Mouse (Mus musculus) neural tube, embryonic 11.5 days (tissue): ENCODE data around the gene Bcl11b. TPM values are rescaled to one million over a fixed set of nuclear protein-coding genes. Genes with fewer than 3 reads are reported as not detected.

Experiments used
- ATAC-seq: fragments of 200-750 bp; cut with Nextera tagmentation; 2 replicates; pipeline ENCODE4 v1.8.0; 2017; ENCODE audit warnings: moderate number of reproducible peaks, mild to moderate bottlenecking, moderate TSS enrichment, moderate library complexity; ENCODE audit not compliant: insufficient read depth, low FRiP score, low TSS enrichment
- DNase-seq: peaks from one replicate; pipeline ENCODE4 v3.0.0-alpha.2; 2015; ENCODE audit warnings: low spot score
- H3K27ac ChIP-seq: fragments of 300-500 bp; sonication (generic); 2 replicates; pipeline ENCODE4 v1.5.1; 2014; ENCODE audit warnings: low read depth, mild to moderate bottlenecking, low read length
- H3K27me3 ChIP-seq: fragments of 300-500 bp; sonication (generic); 2 replicates; pipeline ENCODE4 v1.6.1; 2014; ENCODE audit warnings: mild to moderate bottlenecking, low read length, mixed read lengths; ENCODE audit not compliant: control insufficient read depth, insufficient read depth
- H3K36me3 ChIP-seq: fragments of 300-500 bp; sonication (generic); 2 replicates; pipeline ENCODE4 v1.6.1; 2014; ENCODE audit warnings: mild to moderate bottlenecking, low read length, moderate library complexity, mixed read lengths; ENCODE audit not compliant: control insufficient read depth, insufficient read depth
- H3K4me1 ChIP-seq: fragments of 300-500 bp; sonication (generic); 2 replicates; pipeline ENCODE4 v1.6.1; 2014; ENCODE audit warnings: low read length, mixed read lengths; ENCODE audit not compliant: control insufficient read depth, insufficient read depth
- H3K4me2 ChIP-seq: fragments of 300-500 bp; sonication (generic); 2 replicates; pipeline ENCODE4 v1.6.1; 2014; ENCODE audit warnings: low read depth, mild to moderate bottlenecking, moderate library complexity
- H3K4me3 ChIP-seq: fragments of 300-500 bp; sonication (generic); 2 replicates; pipeline ENCODE4 v1.5.1; 2014; ENCODE audit warnings: low read depth, low read length
- H3K9ac ChIP-seq: fragments of 300-500 bp; sonication (generic); 2 replicates; pipeline ENCODE4 v1.6.1; 2014; ENCODE audit warnings: mild to moderate bottlenecking, low read length
- H3K9me3 ChIP-seq: fragments of 300-500 bp; sonication (generic); 2 replicates; pipeline ENCODE4 v1.6.1; 2016; ENCODE audit warnings: low read length; ENCODE audit not compliant: control insufficient read depth
- WGBS: fragments of 180-500 bp; shearing (Covaris S2); extraction: QIAGEN DNeasy Blood & Tissue Kit; methylation state at CpG from one replicate; pipeline ENCODE4 v1.1.7; 2014; 5-methylcytosine and 5-hydroxymethylcytosine counted together
- polyA plus RNA-seq: library from polyadenylated mRNA; unstranded; fragments of >200 nt; fragmentation: Nextera tagmentation; extraction: Ambion mirVana; gene quantifications from 2 replicates; pipeline ENCODE4 v1.2.1, GENCODE M21; 2014

Gene Bcl11b
- polyA plus RNA-seq, 1 experiment from 2014 or later: 9.4 TPM

DNA sequence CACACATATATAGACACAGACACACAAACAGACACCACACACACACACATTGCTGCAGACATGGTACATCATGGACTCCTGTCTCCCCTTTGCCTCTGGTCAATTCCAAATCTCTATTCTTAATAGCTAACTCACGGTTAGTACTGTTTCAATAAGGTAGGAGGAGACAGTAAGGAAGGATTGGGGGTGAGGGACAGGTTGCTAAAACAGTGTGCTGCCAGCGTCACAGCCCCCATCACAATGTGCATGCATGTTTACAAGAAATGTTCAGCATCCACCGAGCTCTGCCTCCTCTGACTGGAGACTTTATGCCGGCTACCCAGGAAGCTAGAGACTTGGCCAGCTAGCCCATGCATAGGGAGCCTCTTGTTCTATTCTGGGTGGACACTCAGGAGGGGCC is 9.0 kb downstream of the Bcl11b start:
- H3K4me3 ChIP-seq: no peak overlapping the region
- H3K4me2 ChIP-seq: no peak overlapping the region
- peaks cover 35% of the 10 kb centered on the region for H3K4me1 ChIP-seq
- no peaks in the 10 kb centered on the region for H3K9me3 ChIP-seq
- H3K27ac ChIP-seq: no peak overlapping the region
- no peak for ATAC-seq
- H3K36me3 ChIP-seq: no peaks in the 10 kb centered on the region
- 65% methylated on average over 4 of the region's 4 CpGs for WGBS
- no peaks in the 10 kb centered on the region; the same call in 1 of the 2 replicates for H3K27me3 ChIP-seq
- no peak overlapping the region for H3K9ac ChIP-seq
- DNase-seq: no peak

DNA sequence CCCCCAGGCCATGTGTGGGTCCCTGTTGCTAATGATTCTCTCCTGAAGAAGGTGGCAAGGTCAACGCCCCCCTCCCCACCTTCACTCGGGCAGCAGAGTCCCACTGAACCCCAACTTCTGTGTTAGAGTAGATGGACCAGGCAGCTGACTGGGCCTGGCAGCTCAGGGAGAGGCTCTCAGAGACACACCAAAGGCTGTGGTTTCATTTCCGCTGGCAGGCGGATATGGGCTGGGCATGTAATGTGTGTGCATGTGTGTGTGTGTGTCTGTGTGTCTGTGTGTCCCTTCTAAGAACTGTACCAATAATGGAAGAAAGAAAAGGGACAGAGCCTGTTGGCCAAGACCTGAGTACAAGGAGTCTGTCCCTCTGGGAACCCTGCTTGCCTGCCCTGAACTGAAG is 10.4 kb downstream of the Bcl11b start:
- H3K4me2 ChIP-seq: no peak overlapping the region
- WGBS: 80% methylated on average over 4 of the region's 4 CpGs
- no peak for DNase-seq
- H3K36me3 ChIP-seq: 0 out of 2 replicates have a peak, but pooled peaks cover 2% of the 10 kb centered on the region
- no peak overlapping the region for H3K27ac ChIP-seq
- no peaks in the 10 kb centered on the region for H3K9me3 ChIP-seq
- ATAC-seq: no peak
- H3K4me1 ChIP-seq: peaks cover 33% of the 10 kb centered on the region
- H3K9ac ChIP-seq: no peak overlapping the region
- no peaks in the 10 kb centered on the region; the same call in 1 of the 2 replicates for H3K27me3 ChIP-seq
- no peak overlapping the region for H3K4me3 ChIP-seq

DNA sequence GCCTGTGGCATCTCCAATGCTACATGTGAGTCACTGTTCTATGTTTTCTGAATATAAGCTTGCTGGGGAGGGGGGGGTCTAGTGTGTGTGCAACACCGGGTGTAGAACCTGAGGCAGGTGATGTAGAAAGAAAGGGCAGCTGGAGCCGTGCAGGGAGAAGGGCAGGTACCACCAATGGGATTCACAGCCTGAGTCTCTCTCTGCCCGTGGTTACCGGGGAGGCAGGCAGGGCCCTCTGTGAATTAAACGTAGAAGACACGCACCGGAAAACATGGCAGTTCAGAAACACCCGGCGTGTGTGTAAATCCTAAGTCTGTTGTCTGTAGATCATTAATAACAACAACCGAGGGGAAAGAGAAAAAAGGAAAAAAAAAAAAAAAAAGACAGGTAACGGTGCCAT is 12.2 kb downstream of the Bcl11b start:
- no peak overlapping the region for H3K9ac ChIP-seq
- DNase-seq: no peak
- H3K36me3 ChIP-seq: 0 out of 2 replicates have a peak, but pooled peaks cover 2% of the 10 kb centered on the region
- 68% methylated on average over 11 of the region's 11 CpGs for WGBS
- no peaks in the 10 kb centered on the region for H3K27me3 ChIP-seq
- H3K4me1 ChIP-seq: peaks cover 23% of the 10 kb centered on the region
- H3K4me2 ChIP-seq: no peak overlapping the region
- no peak overlapping the region for H3K4me3 ChIP-seq
- H3K9me3 ChIP-seq: no peaks in the 10 kb centered on the region
- H3K27ac ChIP-seq: no peak overlapping the region
- no peak for ATAC-seq

DNA sequence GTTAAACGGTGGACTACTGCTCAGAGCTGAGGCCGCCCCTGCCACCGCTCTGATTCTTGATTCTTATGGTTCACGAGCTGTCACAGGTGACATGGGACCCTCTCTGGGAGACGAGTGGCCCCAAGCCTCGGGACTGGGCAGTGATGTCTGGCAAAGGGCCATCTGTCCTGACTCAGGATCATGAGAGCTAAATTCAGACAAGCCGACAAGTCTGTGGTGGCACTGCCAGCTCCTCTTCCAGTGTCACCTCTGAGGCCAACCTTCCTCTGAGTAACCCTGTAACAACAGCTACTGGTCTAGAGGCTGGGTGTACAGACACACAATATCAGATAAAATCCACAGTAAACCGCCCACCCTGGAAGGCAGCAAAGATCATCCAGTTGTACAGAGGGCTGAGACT is 20.2 kb downstream of the Bcl11b start:
- DNase-seq (no peak), ATAC-seq (no peak)
- Histone ChIP-seq H3K4me2 (no peak overlapping the region), H3K9me3 (no peaks in the 10 kb centered on the region), H3K9ac (no peak overlapping the region), H3K27me3 (no peaks in the 10 kb centered on the region), H3K36me3 (no peaks in the 10 kb centered on the region), H3K27ac (no peak overlapping the region), H3K4me3 (no peak overlapping the region), H3K4me1 (peaks cover 27% of the 10 kb centered on the region)
- 86% methylated on average over 8 of the region's 8 CpGs for WGBS

DNA sequence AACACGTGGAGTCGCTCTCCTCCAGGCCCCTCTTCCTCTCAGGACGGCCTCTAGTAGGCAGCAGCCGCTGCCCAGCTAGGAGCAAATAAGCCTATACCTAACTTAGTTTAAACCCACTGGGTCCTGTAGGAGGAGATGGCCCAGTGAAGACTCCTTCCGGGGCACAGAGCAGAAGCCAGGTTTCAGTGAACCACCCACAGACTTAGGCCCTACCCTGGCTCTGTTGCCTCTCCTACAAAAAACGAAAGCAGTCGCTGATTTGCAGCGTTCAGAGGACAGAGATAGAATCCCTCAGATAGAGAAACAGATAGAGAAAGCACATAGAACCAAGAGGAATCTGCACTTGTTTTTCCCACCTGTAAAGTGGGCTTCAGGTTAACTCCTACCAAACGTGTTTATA is 21.1 kb downstream of the Bcl11b start:
- Histone ChIP-seq H3K4me2 (no peak overlapping the region), H3K9ac (no peak overlapping the region), H3K9me3 (no peaks in the 10 kb centered on the region), H3K27ac (no peak overlapping the region), H3K27me3 (no peaks in the 10 kb centered on the region), H3K4me1 (peaks cover 36% of the 10 kb centered on the region), H3K4me3 (no peak overlapping the region), H3K36me3 (no peaks in the 10 kb centered on the region)
- no peak for ATAC-seq
- WGBS: 72% methylated on average over 9 of the region's 9 CpGs
- DNase-seq: no peak

DNA sequence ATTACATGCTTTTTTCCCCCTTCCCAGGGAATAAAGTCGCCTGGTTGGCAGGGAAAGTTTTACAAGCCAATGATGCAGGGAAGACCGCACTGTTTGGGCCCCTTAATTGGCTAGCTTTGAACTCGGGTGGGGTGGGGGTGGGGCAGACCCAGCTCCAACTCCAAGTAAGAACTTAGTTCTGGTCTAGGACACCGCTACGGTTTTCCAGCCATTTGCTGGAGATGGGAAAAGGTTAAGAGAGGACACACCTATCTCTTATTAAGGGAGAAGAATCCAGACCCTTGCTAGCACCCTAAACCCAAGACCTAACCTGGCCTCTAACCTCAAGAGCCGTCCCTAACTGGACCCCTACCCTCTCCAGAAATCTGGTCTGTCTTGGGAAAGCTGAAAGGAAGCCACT is 22.2 kb downstream of the Bcl11b start:
- Histone ChIP-seq H3K9ac (no peak overlapping the region), H3K27ac (peak overlapping the region; percentile 85; the same call in 1 of the 2 replicates), H3K4me3 (no peak overlapping the region), H3K36me3 (no peaks in the 10 kb centered on the region), H3K27me3 (peaks cover 2% of the 10 kb centered on the region; the same call in 1 of the 2 replicates), H3K4me2 (peak overlapping the region; percentile 65), H3K9me3 (no peaks in the 10 kb centered on the region), H3K4me1 (peaks cover 46% of the 10 kb centered on the region)
- WGBS: 13% methylated on average over 6 of the region's 6 CpGs
- no peak for DNase-seq
- ATAC-seq: no peak

DNA sequence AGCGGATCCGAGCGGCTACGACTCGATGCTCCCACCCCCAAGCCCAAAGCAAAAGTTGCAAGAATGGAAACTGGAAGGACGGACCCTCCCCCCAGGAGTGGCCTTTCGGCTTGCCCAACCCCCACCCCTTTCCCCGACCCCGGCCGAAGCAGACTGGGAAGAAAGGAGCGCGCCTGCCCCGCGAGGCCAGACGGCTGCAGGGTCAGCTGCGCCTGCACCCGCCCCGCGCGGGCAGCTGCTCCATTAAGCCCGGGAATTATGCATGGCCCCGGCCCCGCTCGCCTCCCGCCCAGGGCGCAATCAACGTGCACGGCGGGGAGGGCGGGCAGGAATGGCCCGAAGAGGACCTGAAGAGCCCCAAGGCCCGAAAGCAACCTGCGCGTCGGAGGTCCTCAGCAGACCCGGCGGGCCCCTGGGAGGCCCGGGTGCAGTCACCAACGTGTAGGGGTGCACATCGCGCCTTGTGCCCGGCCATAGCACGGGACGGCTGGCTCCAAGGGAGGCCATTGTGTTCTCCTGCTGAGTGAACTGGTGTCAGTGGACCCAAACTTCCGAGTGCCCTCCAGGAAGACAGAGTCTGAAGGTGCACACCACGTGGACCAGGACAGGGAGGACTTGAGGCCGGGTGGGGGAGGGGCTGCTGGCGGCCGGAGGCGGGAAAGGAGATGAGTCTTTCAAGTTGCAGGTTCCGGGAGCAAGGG is 23.0 kb downstream of the Bcl11b start:
- Histone ChIP-seq H3K27me3 (peaks cover 2% of the 10 kb centered on the region; the same call in 1 of the 2 replicates), H3K27ac (peak overlapping the region; percentile 85), H3K4me1 (peaks cover 54% of the 10 kb centered on the region), H3K9ac (peak overlapping the region; percentile 77), H3K36me3 (no peaks in the 10 kb centered on the region), H3K9me3 (no peaks in the 10 kb centered on the region), H3K4me2 (peak overlapping the region; percentile 65), H3K4me3 (peak overlapping the region; percentile 25)
- WGBS: under 1% methylated on average over 51 of the region's 51 CpGs
- peak; percentile 85 for ATAC-seq
- peak; percentile 84 for DNase-seq

DNA sequence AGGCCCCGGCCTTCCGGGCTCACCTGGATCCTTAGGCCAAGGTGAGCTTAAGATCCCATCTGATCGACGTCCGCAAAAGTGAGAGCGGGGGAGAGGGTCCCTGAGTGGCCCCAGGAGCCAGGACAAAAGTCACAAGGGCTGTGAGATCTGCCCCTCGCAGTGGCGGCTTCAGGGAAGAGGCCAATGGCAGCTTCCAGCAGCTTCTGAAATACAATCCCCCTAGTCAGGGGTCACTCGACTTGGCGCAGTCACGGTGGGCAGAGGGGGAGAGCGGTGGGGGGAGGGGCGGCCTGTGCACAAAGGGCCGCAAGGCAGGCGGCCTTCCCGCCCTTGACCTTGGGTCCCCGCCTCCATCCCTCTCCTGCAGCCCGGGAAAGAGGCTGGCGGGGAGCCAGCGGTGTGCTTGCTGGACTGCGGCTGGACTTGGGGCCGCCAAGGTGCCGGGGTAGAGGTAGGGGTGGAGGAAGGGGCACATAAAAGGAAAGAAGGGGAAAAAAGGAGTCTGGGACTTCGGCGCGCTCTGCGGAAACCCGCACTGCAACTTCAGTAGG is 23.6 kb downstream of the Bcl11b start:
- Histone ChIP-seq H3K4me2 (peak overlapping the region; percentile 65), H3K4me3 (peak overlapping the region; percentile 25), H3K27me3 (peaks cover 2% of the 10 kb centered on the region; the same call in 1 of the 2 replicates), H3K4me1 (peaks cover 54% of the 10 kb centered on the region), H3K36me3 (no peaks in the 10 kb centered on the region), H3K9ac (peak overlapping the region; percentile 77), H3K9me3 (no peaks in the 10 kb centered on the region), H3K27ac (peak overlapping the region; percentile 85)
- peak; percentile 76 for ATAC-seq
- WGBS: under 1% methylated on average over 28 of the region's 28 CpGs
- DNase-seq: peak; percentile 80
